Mouse (Mus musculus) CH12.LX (cell line): ENCODE measurements around the gene Tpk1.

Experiments used
- CTCF ChIP-seq, 2 experiments: IDR thresholded peaks in 1 of 2; conservative IDR thresholded peaks in 1 of 2; 2 replicates each; pipeline ENCODE4 v1.5.1; 2011 to 2012; ENCODE audit warnings: low read depth in 2 of 2, low read length in 2 of 2, improper control_type of control experiment in 1 of 2, inconsistent platforms in 1 of 2, mild to moderate bottlenecking in 1 of 2, moderate library complexity in 1 of 2
- EP300 ChIP-seq: IDR thresholded peaks from 2 replicates; pipeline ENCODE4 v1.6.1; 2011; ENCODE audit warnings: low read length, improper control_type of control experiment
- MXI1 ChIP-seq: IDR thresholded peaks from 2 replicates; pipeline ENCODE4 v1.6.1; 2011; ENCODE audit warnings: mild to moderate bottlenecking, low read depth, low read length, improper control_type of control experiment
- NELFE ChIP-seq: IDR thresholded peaks from 2 replicates; pipeline ENCODE4 v1.6.1; 2011; ENCODE audit warnings: low read depth, low read length, improper control_type of control experiment
- POLR2A ChIP-seq: IDR thresholded peaks from 2 replicates; pipeline ENCODE4 v1.6.1; 2011; ENCODE audit warnings: low read depth, mild to moderate bottlenecking, improper control_type of control experiment, low read length
- POLR2AphosphoS2 ChIP-seq: IDR thresholded peaks from 2 replicates; pipeline ENCODE4 v1.6.1; 2011; ENCODE audit warnings: low read depth, low read length, improper control_type of control experiment
- RCOR1 ChIP-seq: conservative IDR thresholded peaks from 2 replicates; pipeline ENCODE4 v1.6.1; 2012; ENCODE audit warnings: low read depth, mild to moderate bottlenecking, inconsistent platforms, low read length, improper control_type of control experiment
- USF1 ChIP-seq: IDR thresholded peaks from 2 replicates; pipeline ENCODE4 v1.6.1; 2014; ENCODE audit warnings: low read depth, mild to moderate bottlenecking, inconsistent platforms, low read length, improper control_type of control experiment
- USF2 ChIP-seq: conservative IDR thresholded peaks from 2 replicates; pipeline ENCODE4 v1.6.1; 2011; ENCODE audit warnings: low read depth, low read length, improper control_type of control experiment

DNA sequence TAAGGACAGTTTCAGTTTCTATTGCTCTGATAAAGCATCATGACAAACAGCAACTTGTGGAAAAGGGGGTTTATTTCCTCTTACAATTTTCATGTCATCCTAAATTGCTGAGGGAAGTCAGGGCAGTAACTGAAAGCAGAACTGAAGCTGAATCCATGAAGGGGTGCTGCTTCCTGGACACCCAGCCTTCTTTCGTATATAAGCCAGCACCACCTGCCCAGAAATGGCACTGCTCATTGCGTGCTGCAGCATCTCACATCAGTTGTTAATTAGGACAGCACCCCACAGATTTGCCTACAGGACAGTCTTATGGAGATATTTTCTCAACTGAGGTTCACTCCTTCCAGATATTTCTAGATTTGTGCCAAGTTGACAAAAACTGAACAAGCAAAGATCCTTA is 216.6 kb downstream of the Tpk1 start:
- no peak for TF ChIP-seq USF1
- TF ChIP-seq NELFE: no peak
- TF ChIP-seq MXI1: no peak
- TF ChIP-seq RCOR1: no peak
- no peak for TF ChIP-seq CTCF (conservative IDR thresholded peaks at IDR 0.05 in 1 of 2, IDR thresholded peaks at IDR 0.05 in 1 of 2; ENCODE audit: low read depth in 2 of 2, low read length in 2 of 2)
- TF ChIP-seq EP300: no peak
- no peak for TF ChIP-seq POLR2A
- TF ChIP-seq POLR2AphosphoS2: no peak
- no peak for TF ChIP-seq USF2
